Mouse (Mus musculus) cerebellum, postnatal 36 days (tissue): ENCODE measurements around the gene Serping1.
A peak's percentile ranks its signal among the peaks of the same experiment; 100 is the strongest.

Experiments used
- DNase-seq, 2 experiments: peaks; one replicate each; pipeline ENCODE4 v3.0.0; 2021 to 2022; ENCODE audit warnings: mixed read lengths in 2 of 2

Gene Serping1

DNA sequence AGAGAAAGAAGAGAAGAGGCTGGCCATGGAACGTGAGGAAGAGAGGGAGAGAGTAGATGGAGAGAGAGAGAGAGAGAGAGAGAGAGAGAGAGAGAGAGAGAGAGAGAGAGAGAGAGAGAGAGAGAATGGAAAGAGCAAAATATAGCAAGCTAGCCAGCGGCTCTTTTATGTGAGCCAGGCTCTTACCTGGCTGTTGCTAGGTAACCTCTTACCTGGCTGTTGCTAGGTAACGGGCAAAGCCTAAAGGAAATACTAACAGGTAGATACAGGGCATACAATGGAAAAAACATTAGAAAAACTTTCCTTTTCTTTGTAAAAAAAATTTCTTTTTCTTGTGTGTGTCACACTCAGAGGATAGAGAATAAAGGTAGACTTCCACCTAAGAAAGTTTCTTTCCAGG lies 2.5 kb upstream of the Serping1 start:
- no peak for DNase-seq

DNA sequence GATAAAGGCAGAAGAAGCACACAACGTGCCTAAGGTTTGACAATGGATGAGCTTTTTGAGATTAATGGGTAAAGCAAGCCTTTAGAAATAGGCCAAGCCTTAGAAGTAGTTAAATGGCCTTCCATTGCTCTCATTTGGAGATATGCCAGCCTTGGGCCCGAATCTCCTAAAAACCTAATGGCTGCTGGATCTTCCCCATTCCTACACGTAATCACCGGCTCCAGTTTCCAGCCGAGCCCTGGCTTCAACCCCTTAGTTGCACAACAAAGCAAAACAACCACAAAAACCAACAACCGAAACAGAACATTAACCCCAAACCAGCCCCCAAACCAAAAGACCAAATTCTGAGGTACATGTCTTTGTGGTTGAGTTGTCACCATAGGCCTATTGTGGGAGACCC lies 421 bp upstream of the Serping1 start:
- DNase-seq, result no peak

DNA sequence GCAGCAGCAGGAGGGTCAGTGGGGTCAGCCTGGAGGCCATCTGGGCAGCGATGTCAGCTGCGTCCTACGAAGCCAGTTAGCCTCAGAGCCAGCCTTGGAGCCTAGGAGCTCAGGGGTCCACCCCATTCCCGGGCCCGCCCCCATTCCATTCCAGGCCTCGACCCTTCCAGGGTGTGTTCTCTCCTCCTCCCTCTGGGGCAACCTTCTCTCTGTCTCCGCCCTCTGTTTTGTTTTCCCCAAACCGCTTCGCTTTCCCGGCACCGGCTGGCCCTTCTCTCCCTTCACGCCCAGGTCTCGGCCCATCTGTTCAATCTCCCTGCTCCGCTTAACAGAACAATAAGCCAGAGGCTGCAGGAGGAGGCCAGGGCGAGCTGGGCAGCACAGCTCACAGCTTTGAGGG lies 493 bp downstream of the Serping1 start:
- peak; percentile 65 to 70 for DNase-seq

DNA sequence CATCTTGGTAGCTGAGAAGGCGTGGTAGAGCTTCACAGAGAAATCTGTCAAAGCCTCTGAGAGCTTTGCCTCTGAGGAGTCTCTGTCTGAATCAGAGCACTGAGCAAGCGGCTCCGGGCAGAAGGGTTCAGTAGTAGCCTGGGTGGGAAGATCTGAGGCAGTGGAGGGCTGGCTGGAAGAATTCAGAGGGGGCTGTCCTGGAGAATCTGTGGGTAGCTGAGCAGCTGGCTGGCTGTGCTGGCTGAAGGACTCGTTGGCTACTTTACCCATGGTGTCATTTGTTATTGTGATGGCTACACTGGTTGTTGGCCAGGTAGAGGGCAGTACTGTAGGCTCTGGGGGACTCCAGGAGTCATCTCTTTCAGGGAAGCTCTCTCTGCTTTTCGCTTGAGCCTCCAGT lies 2.0 kb downstream of the Serping1 start:
- no peak for DNase-seq

DNA sequence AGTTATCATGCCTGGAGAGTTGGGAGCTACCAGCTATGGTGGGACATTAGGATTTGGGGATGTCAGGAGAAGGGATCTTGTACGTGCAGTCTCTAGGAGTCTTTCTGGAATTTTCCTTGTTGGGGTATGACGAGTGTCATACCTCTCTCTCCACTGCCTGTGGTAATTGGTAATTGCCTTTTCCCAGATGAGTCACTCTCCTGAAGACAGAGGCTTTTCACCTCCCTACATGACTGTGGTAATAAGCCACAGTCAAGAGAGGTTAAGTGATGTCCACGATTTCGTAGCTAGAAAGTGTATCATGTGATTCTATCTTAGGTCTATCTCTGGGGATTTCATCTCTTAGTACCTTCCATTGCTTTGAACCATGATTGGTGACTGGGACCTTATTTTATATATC lies 2.8 kb downstream of the Serping1 start:
- no peak for DNase-seq

DNA sequence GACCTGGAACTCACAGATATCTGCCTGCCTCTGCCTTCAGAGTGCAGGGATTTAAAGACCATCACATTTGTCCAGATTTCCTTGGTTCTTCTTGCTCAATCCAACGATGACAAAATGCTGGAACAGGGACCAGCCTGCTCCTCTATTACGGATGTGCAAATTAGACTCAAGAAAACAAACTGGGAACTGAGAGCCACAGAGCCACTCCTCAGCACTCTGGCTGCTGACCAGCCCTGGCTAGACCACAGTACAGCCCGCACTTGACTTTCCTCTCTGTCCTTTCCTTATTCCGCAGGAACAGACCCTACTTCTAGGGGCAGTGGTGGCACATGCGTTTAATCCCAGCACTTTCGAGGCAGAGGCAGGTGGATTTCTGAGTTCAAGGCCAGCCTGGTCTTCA lies 4.7 kb downstream of the Serping1 start:
- DNase-seq, result no peak

DNA sequence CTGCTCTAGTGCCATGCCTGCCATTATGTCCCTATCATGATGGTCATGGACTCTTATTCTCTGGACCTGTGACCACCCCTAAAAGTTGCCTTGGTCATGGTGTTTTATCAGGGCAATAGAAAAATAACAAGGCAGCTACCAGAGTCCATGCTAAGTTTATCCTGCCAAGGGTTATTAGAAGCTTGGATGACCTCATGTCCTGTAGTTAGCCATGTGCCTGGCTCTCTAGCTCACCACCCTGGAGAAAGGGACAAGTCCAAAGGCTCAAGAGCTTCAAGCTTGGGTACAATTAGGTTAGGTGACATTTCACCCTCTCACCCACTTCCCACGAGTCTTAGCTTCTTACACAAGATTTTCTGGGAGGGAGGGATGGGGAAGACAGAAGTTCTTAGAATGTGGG lies 12.4 kb downstream of the Serping1 start:
- DNase-seq, result no peak

DNA sequence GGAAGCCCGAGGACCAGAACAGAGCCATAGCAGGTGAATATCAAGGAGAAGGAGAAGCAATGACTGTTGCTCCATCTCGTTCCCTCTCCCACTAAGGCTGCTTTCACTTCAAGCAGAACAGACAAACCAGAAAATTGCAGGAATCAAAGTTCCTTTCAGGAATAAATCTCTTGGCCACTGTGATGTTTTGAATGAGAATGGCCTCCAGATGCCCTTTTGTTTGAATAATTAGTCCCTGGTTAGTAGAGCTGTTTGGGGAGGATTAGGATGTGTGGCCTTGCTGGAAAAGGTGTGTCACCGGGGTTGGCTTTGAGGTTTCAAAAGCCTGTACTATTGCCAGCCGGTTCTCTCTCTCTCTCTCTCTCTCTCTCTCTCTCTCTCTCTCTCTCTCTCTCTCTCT lies 12.9 kb downstream of the Serping1 start:
- no peak for DNase-seq

DNA sequence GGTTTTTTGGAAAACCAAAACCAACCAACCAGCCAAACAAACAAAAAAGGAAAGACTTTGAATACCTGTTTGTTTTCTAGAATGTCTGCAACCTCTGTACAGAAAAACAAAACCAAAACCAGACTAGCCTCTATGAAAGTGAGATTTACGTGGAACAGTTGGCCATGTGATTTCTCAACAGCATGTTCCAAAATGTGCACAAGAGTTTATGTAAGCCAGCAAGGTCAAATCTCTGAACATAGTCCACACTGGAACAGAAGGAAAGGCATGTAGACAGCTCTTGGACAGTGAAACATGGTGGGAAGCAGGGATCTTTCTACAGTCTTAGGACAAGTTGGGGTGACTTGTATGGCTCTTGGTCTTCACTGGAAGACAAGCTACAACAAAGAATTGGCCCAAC lies 13.4 kb downstream of the Serping1 start:
- DNase-seq, result no peak

DNA sequence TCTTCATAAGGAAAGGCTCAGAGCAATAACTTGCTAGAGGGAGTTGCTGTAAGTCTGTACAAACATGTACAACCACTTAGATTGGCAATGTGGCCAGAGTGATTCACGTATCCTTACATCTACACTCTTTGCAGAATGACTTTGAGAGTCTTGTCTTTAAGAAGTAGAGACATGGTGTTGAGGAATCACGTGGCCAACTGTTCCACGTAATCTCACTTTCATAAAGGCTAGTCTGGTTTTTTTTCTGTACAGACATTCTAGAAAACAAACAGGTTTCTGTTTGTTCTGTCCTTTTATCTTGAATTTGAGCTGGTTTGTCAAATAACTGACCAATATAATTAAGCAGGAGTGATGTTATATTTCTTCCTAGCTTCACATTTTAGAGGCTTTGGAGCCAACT lies 13.9 kb downstream of the Serping1 start:
- no peak for DNase-seq

DNA sequence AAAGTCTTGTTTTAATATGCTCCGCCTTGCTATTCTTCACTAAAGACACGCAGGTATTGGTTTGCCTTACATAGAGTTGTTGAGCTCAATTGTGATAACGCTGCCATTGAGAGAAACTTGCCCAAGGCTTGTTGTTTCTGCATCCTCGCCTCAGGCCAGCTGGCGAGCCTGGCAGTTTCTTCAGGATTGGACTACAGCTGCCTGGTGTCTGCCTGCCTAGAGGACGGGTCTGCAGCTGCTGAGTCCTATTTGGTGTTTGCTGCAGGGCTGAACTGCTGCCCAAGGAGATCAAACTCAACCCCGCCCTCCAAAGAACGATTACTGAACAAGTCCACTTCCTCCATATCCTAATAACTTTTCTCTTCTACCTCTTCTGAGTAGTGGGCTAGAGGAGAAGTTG lies 14.5 kb downstream of the Serping1 start:
- DNase-seq, result no peak

DNA sequence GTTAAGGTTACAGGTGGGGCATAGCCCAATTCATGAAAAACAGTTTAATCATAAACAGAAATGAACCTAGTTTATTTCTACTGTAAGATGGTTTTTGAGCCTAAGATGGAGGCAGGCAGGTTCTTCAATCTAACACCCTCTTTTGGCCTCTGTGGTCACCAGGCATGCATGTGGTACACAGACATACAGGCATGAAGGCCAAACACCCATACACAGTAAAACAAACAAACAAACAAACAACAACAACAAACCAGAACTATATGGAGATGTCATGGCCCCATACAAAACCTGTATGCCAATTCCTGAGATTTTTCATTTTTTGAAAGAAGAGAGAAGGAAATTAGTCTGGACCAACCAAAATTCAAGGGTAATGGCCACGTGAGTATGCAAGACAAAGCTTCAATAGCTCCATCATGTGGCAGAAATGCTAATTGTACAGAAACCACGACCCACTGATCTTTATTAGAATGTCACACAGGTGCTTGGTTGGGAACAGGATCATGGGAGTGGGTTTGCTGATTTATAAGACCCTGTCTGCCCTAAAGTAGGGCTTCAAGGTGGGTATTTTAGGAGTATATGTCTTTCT lies 16.6 kb downstream of the Serping1 start:
- DNase-seq, result peak in 1 of 2 experiments; percentile 65

DNA sequence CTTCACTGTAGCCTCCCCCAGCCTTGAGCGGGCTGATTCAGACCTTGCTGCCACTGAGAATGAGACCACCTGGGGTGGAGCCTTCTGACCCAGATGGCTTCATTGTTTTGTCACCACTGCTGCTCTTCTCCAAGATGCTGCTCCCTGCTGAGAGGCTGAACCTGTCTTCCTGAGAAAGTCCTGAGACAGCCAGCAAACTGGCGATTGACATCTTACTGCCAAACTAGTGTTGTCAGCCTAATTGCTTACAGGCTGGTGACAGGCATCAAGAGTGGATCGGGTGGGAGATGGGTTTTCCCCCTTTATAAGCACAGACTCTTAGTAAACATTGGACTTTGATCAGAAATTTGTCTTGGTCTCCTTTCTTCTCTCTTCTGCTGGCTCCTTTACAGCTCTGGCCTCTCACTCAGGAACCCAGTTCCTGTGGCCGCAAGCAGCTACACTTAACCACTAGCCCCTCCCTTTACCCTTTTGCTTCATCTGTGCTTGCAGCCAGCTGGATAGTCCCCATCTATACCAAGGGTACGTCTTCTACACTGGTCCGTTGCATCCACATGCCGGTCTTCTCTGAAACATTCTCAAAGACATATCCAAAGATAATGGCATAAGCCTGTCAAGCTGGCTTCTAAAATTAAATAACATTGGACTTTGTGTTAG lies 18.1 kb downstream of the Serping1 start:
- DNase-seq, result no peak

DNA sequence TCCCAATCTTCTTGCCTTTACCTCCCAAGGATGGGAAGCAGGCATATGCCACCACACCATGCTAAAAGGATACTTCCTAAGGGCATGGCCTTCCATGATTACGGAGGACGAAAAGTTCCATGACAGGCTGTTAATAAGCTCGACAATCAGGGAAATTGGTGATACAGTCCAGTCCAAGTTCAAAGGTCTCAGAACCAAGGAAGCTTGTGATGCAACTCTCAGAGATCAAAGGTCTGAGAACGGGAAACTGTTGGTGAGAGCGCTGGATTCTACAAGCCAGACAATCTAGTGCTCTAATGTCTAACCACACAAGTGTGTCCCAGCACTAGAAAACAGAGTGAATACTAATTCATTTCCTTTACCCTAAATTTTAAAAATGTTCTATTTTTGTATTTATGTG lies 19.0 kb downstream of the Serping1 start:
- DNase-seq, result no peak

DNA sequence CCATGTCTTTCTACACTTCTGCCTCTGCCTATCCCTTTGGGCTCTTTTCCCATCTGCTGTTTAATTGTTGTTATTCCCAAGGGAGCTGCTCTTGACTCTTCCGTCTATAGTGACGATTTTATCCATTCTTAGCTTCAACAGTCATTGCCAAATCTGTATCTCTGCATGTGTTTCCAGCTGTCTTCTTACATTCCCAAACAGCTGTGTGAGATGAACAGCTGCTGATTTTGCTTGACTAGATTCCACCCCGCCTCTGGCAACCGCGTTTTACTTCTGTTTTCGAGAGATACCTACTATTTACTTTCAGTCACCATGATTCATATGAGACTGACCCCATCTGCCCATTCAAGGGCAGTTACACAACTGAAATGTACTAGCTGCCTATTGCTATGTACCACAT lies 25.1 kb downstream of the Serping1 start:
- DNase-seq, result no peak

DNA sequence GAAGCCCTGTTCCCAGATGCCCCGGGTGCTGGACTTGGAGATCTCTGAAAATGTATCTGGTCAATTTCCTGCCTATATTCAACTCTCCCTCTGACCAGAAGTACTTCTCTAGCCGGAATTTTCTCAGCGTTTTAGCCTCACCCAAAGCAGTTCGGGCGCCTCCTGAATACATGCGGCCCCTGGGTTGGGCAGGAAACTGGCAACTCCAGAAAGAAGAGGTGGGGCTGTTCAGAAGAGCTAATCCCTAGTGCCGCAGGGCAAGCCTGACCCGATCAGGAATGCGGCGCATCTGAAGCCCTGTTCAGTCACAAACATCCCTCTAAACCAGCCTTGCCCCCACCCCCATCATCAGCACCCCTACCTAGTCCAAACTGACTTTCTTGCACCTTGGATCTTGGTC lies 31.1 kb downstream of the Serping1 start:
- no peak for DNase-seq

DNA sequence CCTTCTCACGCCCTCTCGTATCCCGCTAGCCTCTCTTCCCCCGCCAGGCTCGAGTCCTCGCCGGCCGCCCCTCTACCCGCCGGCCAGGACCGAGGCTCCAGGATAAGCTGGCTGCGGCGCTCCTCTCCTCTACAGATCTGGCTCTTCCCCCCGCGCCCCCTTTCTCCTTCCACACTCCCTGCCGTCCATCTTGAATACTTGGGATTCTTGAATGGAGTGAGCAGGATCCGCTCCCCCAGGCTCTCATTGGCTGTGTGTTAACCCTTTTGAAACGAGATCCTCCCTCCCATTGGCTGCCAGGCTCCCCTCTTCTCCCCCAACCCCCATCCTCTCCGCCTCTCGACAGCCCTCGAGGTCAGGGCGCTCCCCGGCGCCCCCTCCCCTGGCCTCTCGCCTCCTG lies 31.7 kb downstream of the Serping1 start, which contains the start of gene Gm19426:
Gm19426 (minus strand) TSS at position 95 of the 400 bp plus-strand sequence.
- peak; percentile 61 to 66 for DNase-seq

DNA sequence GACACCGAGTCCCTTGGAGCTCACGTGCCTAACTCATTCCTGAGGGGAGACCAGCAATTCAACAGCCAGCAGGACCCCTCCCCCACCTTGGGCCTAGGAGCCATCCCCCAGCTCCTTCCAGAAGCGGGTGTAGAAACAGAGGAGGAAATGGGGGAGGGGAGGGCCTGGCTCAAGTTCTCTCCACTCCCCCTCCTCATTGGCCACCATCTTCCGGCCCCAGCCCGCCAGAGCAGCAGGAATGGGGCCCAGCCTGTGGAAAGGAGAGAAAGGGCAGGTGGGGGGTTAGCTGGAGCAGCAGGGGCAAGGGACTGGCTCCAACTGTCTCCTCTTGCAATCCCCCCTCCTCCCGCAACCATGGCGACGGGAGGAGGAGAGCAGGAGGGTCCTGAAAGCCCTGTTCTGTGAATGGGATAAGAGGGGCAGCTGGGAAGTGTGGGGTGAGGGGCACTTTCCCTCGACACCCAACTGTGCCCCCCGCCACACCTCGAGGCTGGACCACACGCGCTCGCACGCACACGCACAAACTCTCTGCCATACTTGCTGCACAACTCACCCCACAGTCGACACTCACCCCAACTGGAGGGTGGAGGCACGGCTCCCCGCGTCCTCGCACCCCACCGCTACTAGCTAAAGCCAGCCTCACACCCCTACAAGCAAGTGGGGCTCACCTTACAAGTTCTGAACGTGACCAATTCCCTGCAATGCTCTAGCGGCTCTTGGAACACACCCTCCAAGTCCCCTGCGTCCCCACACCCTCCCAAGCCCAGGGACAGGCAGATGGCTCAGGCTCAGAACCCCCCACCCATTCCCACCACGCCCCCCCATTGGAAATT lies 32.6 kb downstream of the Serping1 start:
- peak; percentile 12 to 19 for DNase-seq

DNA sequence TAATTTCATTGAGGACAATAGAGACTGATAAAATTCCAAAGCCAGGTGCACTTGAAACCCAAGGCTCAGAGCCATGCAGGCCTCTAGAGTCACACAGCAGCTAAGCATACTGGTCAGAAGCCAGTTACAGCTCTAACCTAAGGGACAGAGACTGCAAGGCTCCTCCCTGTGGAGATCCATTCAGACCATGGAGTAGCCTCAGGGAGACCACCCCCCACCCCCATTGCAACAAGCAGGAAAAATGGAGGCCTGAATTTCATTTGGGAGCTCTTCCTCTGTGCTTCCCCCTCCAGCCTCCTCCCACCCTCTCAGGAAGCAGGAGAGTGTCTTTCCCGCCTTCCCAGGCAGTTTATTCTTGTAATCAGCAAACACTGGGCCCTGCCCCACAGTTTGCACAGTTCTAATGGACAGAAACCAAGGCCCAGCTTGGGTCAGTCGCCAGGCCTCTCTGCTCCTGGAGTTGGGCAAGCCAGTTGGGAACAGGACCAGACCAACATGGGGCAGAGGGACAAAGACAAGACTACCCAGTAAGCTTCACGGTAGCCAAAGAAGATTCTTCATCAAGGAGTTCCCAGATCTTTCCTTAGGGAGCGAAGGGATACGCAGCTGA lies 33.3 kb downstream of the Serping1 start:
- DNase-seq, result peak in 1 of 2 experiments; percentile 13

DNA sequence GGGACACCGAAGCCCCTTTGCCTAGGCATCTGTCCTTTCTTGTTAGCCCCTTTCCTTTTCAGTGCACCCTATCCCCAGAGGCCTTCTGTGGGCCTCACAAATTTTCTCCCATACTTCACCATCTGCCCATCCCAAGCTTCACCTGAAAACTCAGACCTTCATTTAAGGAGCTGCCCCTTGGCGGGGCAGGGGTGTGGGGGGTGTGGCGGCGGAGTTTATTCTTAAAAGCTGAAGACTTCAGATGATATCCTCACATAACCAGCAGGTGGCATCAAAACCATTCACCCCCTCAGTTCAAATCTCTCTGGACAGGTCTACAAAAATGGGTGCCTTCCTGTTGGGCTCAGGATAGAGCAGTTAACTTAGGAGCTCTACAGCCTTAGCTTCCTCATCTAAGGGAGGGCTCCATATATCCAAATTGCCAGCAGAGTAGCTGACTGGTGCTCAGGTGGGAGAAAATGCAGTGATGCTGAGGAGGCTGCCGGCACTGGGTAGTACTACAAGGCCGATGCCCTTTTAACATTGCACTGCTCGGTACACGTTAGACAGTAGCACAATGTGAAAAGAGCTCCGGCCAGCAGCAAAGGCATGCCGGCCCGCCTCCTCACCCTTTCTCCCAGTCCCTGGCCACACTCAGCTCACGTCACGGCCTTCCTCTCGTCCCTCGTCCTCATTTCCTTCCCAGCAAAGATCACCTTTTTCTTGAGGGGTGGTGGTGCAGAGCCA lies 34.5 kb downstream of the Serping1 start:
- DNase-seq, result no peak

DNA sequence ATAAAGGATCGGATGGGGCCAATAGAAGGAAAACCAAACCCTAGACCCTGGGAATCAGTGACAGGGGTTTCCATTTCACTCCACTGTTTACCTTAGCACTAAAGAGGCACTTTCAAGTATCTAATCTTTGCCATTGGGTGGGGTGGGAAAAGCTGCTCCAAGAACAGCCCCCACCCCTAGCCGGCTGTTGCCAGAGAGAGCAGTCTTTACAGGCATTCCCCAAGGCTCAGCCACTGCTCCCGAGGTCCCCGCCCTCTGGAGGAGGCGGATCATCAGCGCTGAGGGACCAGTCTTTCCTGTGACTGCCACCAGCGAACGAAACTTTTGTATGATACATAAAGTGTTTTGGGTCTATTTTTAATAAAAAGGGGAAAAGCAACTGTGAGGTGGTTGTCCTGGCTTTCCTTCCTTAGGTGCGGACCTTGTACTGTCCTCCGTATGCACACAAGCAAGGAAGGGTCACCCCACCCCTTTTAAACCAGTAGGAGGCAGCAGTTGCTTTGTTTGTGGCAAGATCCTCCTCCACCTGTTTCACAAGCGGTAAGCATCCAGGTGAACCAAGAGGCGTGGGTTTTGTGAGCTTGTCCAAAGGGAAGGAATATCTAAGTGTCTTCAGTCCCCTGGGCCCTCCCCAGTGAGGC lies 36.9 kb downstream of the Serping1 start:
- peak in 1 of 2 experiments; percentile 19 for DNase-seq

DNA sequence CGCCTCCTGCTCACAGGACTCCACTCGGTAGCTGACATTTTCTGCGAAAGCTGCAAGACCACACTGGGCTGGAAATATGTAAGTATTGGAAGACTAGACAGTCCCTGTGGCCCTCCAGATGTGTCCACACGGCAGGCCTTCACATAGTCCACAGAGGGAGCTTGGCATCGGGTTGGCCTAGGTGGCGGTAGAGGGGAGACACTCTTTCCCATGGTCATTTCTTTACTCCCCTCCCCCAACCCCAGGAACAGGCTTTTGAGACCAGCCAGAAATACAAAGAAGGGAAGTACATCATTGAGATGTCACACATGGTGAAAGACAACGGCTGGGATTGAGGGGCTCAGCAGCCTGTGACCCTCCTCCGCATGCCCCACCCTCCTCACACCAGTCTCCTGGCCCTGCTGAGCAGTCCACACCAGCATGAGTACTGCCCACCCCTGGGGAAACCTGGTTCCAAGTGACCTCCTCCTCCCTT lies 37.8 kb downstream of the Serping1 start:
- peak in 1 of 2 experiments; percentile 19 for DNase-seq
